Mouse (Mus musculus): ENCODE data around the gene Gm17087.

- TF ChIP-seq CTCF (IDR thresholded peaks at IDR 0.05; ENCODE audit: low read depth) (no peak), EP300 (IDR thresholded peaks at IDR 0.05; ENCODE audit: low read depth) (no peak)
These were observed 10.5 kb downstream of the Gm17087 start for GRCm38 (mm10) chr17:8556223-8556622.

All from heart, postnatal 0 days (tissue).